Mouse (Mus musculus): Measurements from ENCODE around the gene Ctnnbl1. TPM values are rescaled to one million over a fixed set of nuclear protein-coding genes. Genes with fewer than 3 reads are reported as not detected.

Gene Ctnnbl1
- polyA plus RNA-seq, 1 experiment from 2014 or later: 50.1 TPM

DNA sequence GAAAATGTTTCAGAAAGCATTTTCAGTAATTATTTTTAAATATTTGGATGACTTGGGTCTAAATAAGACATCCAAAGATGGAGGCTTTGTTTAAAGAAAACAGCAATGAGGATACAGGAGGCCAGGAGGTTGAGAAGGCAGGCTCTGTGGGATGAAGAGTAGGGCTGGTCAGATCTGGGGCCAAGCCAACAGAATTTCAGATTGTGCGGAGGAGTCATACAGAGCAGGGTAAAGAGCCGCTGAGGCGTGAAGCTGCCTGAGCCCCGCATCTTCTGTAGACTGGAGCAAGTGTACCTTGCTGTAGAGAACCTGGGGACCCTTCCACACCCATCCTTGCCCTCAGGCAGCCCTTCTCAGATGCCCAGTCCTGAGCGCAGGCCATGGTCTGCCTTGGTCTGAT, 65.5 kb downstream of the Ctnnbl1 start:
- WGBS: 85% methylated on average over 4 of the region's 5 CpGs
- H3K9ac ChIP-seq (ENCODE audit: low read depth, low read length): no peak overlapping the region
- H3K4me3 ChIP-seq (ENCODE audit: low read depth, low read length): no peak overlapping the region
- H3K9me3 ChIP-seq (ENCODE audit: control insufficient read depth, low read length): no peaks in the 10 kb centered on the region
- H3K36me3 ChIP-seq (ENCODE audit: control insufficient read depth, insufficient read depth, low read length): no peaks in the 10 kb centered on the region
- no peak for ATAC-seq (ENCODE audit: low read depth)
- H3K27ac ChIP-seq (replicated peaks; ENCODE audit: low read depth, low read length): no peak overlapping the region
- no peaks in the 10 kb centered on the region for H3K27me3 ChIP-seq (replicated peaks; ENCODE audit: control insufficient read depth, insufficient read depth, low read length)
- H3K4me2 ChIP-seq (ENCODE audit: low read depth, low read length): no peak overlapping the region
- H3K4me1 ChIP-seq (ENCODE audit: control insufficient read depth, insufficient read depth, low read length): peaks cover 20% of the 10 kb centered on the region; the same call in 1 of the 2 replicates
- DNase-seq (ENCODE audit: low spot score): no peak

DNA sequence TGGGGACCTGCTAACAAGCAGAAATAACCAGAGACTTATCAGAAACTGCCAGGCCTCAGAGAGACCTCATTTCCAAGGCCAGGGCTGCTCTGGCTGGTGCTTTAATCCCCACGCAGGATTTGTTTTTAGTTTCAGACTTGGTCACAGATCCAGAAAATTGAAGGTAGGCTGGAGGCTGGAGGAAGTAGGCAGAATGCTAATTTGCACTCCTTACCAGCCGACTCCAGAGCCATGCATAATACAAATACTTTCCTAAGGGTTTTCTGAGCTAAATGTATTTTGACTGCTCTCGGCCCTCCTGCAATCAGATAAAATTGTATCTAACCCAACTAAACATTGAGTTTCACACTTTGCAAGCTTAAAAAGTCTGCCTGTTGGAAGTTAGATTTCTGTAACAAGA, 67.2 kb downstream of the Ctnnbl1 start:
- H3K4me3 ChIP-seq (ENCODE audit: low read depth, low read length): no peak overlapping the region
- no peak overlapping the region for H3K27ac ChIP-seq (replicated peaks; ENCODE audit: low read depth, low read length)
- no peaks in the 10 kb centered on the region for H3K36me3 ChIP-seq (ENCODE audit: control insufficient read depth, insufficient read depth, low read length)
- H3K4me1 ChIP-seq (ENCODE audit: control insufficient read depth, insufficient read depth, low read length): peaks cover 25% of the 10 kb centered on the region; the same call in 1 of the 2 replicates
- no peak overlapping the region for H3K4me2 ChIP-seq (ENCODE audit: low read depth, low read length)
- no peak overlapping the region for H3K9ac ChIP-seq (ENCODE audit: low read depth, low read length)
- no peaks in the 10 kb centered on the region for H3K27me3 ChIP-seq (replicated peaks; ENCODE audit: control insufficient read depth, insufficient read depth, low read length)
- H3K9me3 ChIP-seq (ENCODE audit: control insufficient read depth, low read length): no peaks in the 10 kb centered on the region
- 52% methylated on average over 3 of the region's 3 CpGs for WGBS
- DNase-seq (ENCODE audit: low spot score) (no peak), ATAC-seq (ENCODE audit: low read depth) (no peak)

DNA sequence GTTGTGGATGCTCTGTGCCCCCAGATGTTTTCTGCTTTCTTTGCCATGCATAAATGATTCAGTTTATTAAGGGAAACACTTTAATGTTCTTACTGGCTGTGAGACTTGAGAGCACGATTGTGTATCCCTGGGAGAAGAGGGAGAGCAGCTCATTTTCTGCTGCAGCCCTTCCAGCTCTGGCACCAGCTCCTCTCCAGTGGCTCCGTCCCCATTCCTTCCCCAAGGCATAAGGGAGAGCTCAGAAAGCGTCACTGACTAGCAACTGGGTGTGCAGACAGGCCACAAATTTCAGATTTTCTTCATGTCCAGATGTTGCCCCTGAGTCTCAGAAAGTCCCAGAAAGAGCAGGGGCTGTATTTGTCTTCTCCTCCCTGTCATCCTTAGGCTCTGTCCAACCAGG, 67.9 kb downstream of the Ctnnbl1 start:
- Histone ChIP-seq H3K4me1 (ENCODE audit: control insufficient read depth, insufficient read depth, low read length) (peaks cover 25% of the 10 kb centered on the region; the same call in 1 of the 2 replicates), H3K9ac (ENCODE audit: low read depth, low read length) (no peak overlapping the region), H3K27ac (replicated peaks; ENCODE audit: low read depth, low read length) (0 out of 2 replicates have a peak overlapping the region, but pooled peaks have one; percentile 2), H3K36me3 (ENCODE audit: control insufficient read depth, insufficient read depth, low read length) (no peaks in the 10 kb centered on the region), H3K9me3 (ENCODE audit: control insufficient read depth, low read length) (no peaks in the 10 kb centered on the region), H3K4me3 (ENCODE audit: low read depth, low read length) (no peak overlapping the region), H3K4me2 (ENCODE audit: low read depth, low read length) (no peak overlapping the region), H3K27me3 (replicated peaks; ENCODE audit: control insufficient read depth, insufficient read depth, low read length) (no peaks in the 10 kb centered on the region)
- WGBS: 63% methylated on average over 3 of the region's 3 CpGs
- no peak for ATAC-seq (ENCODE audit: low read depth)
- no peak for DNase-seq (ENCODE audit: low spot score)

DNA sequence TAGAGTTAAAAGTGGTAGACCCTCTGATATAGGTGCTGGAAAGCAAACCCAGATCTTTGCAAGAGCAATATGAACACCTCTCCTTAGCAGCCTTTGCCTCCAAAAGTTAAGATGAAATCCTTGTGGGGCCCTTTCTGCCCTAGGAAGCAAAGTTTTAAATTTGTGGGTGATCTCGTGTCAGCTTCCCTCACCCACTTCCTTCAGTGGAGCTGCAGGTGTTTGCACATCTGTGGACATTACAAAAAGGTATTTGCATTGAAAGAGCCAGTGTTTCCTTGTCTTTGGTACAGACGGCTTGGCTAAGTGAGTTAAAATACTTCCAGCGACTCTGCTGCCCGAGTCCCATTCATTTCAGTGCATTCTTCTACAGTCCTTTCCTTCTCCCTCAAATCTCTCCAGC, 69.9 kb downstream of the Ctnnbl1 start:
- Histone ChIP-seq H3K9me3 (ENCODE audit: control insufficient read depth, low read length) (no peaks in the 10 kb centered on the region), H3K36me3 (ENCODE audit: control insufficient read depth, insufficient read depth, low read length) (0 out of 2 replicates have a peak, but pooled peaks cover 3% of the 10 kb centered on the region), H3K4me2 (ENCODE audit: low read depth, low read length) (no peak overlapping the region), H3K4me3 (ENCODE audit: low read depth, low read length) (no peak overlapping the region), H3K27me3 (replicated peaks; ENCODE audit: control insufficient read depth, insufficient read depth, low read length) (no peaks in the 10 kb centered on the region), H3K27ac (replicated peaks; ENCODE audit: low read depth, low read length) (no peak overlapping the region), H3K4me1 (ENCODE audit: control insufficient read depth, insufficient read depth, low read length) (peaks cover 10% of the 10 kb centered on the region; the same call in 1 of the 2 replicates), H3K9ac (ENCODE audit: low read depth, low read length) (no peak overlapping the region)
- DNase-seq (ENCODE audit: low spot score): no peak
- no peak for ATAC-seq (ENCODE audit: low read depth)
- 66% methylated on average over 4 of the region's 4 CpGs for WGBS

DNA sequence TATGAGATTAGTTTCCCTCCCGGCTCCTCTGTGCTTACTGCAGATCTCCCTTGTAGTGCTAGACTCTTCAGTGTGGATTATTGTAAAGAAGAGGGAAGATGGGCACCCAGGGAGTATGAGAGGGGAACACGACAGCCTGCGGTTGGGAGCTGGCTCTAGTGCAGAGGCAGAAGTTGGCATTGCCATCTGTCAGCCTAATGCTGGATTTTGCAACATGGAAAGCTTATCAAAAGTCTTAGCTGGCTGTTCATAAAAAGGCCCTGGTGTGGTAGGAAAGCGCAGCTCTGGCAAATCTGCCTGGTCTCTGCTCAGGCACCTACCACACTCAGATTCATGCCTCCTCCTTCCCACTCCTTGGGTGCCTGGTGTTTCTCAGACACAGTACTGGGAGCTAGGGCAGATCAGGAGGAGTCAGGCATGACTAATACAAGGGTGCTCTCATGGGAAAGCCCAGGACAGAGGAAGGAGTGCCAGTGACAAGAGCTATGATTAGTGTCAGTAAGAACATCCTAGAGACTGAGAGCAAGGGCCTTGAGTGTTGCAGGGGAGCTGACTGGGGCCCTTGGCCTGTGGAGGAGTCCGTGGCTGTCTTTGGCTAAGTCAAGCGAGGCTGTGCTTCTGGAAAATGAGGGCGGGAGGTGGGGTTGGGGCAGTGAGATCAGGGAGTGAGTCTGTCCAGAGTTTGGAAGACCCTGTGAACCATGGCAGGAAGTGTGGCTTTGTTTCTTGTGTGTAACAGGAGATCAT, 70.6 kb downstream of the Ctnnbl1 start:
- peaks cover 10% of the 10 kb centered on the region; the same call in 1 of the 2 replicates for H3K4me1 ChIP-seq (ENCODE audit: control insufficient read depth, insufficient read depth, low read length)
- peaks cover 9% of the 10 kb centered on the region; the same call in 1 of the 2 replicates for H3K36me3 ChIP-seq (ENCODE audit: control insufficient read depth, insufficient read depth, low read length)
- ATAC-seq (ENCODE audit: low read depth) (no peak), DNase-seq (ENCODE audit: low spot score) (no peak)
- H3K27ac ChIP-seq (replicated peaks; ENCODE audit: low read depth, low read length): no peak overlapping the region; the same call in 1 of the 2 replicates
- 65% methylated on average over 7 of the region's 7 CpGs for WGBS
- no peak overlapping the region for H3K4me2 ChIP-seq (ENCODE audit: low read depth, low read length)
- H3K9me3 ChIP-seq (ENCODE audit: control insufficient read depth, low read length): no peaks in the 10 kb centered on the region
- H3K9ac ChIP-seq (ENCODE audit: low read depth, low read length): no peak overlapping the region
- H3K4me3 ChIP-seq (ENCODE audit: low read depth, low read length): no peak overlapping the region
- no peaks in the 10 kb centered on the region for H3K27me3 ChIP-seq (replicated peaks; ENCODE audit: control insufficient read depth, insufficient read depth, low read length)

DNA sequence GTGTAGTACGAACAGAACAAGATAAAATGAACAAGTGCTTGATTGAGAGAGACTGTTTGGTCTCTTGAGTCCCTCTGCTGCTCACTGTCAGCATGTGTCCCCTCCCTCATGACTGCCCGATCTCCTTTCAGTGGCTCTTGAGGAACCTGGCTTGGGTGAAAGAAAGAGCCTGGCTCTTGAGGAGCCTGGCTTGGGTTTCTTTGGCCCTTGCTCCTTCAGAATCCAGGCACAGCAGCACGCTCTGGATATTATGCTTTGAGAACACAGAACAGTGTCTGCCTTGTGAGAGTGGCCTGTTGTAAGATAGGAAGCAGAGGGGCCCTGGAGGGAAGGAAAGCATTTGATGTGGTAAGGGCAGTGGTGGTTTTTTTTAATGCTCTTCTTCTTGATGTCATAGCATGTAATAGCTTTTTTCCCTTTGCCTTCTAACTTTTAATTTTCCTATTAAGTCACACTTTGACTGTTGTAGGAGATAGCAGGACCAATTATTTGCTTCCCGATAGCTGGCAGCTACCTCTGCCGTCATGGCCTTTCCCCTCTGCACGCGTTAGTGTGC, 71.2 kb downstream of the Ctnnbl1 start:
- Histone ChIP-seq H3K9ac (ENCODE audit: low read depth, low read length) (no peak overlapping the region), H3K9me3 (ENCODE audit: control insufficient read depth, low read length) (no peaks in the 10 kb centered on the region), H3K27ac (replicated peaks; ENCODE audit: low read depth, low read length) (no peak overlapping the region; the same call in 1 of the 2 replicates), H3K4me1 (ENCODE audit: control insufficient read depth, insufficient read depth, low read length) (peaks cover 10% of the 10 kb centered on the region; the same call in 1 of the 2 replicates), H3K36me3 (ENCODE audit: control insufficient read depth, insufficient read depth, low read length) (peaks cover 14% of the 10 kb centered on the region; the same call in 1 of the 2 replicates), H3K27me3 (replicated peaks; ENCODE audit: control insufficient read depth, insufficient read depth, low read length) (no peaks in the 10 kb centered on the region), H3K4me3 (ENCODE audit: low read depth, low read length) (no peak overlapping the region), H3K4me2 (ENCODE audit: low read depth, low read length) (no peak overlapping the region)
- DNase-seq (ENCODE audit: low spot score) (no peak), ATAC-seq (ENCODE audit: low read depth) (no peak)
- 52% methylated on average over 7 of the region's 7 CpGs for WGBS

DNA sequence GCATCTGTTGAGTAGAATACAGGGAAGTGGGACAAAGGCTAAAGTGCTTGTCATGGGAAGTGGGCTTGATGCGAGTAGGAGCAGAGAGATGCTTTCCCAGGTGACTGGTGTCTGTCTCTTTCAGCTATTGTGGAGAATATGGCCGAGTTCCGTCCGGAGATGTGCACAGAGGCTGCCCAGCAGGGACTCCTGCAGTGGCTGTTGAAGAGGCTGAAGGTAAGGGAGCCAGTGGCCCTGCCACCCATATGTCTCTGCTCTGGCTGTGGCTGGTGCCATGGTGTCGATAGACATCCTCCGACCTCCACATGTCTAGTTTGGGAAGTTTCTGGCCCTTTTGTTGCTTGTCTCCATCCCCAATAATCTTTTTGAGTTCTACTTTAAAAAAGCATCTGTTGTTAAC, 72.1 kb downstream of the Ctnnbl1 start:
- H3K9me3 ChIP-seq (ENCODE audit: control insufficient read depth, low read length): no peaks in the 10 kb centered on the region
- H3K36me3 ChIP-seq (ENCODE audit: control insufficient read depth, insufficient read depth, low read length): peaks cover 14% of the 10 kb centered on the region; the same call in 1 of the 2 replicates
- no peak overlapping the region for H3K9ac ChIP-seq (ENCODE audit: low read depth, low read length)
- no peak for ATAC-seq (ENCODE audit: low read depth)
- no peak overlapping the region for H3K4me2 ChIP-seq (ENCODE audit: low read depth, low read length)
- no peak overlapping the region for H3K4me3 ChIP-seq (ENCODE audit: low read depth, low read length)
- no peaks in the 10 kb centered on the region for H3K27me3 ChIP-seq (replicated peaks; ENCODE audit: control insufficient read depth, insufficient read depth, low read length)
- DNase-seq (ENCODE audit: low spot score): no peak
- no peak overlapping the region for H3K27ac ChIP-seq (replicated peaks; ENCODE audit: low read depth, low read length)
- 82% methylated on average over 6 of the region's 6 CpGs for WGBS
- H3K4me1 ChIP-seq (ENCODE audit: control insufficient read depth, insufficient read depth, low read length): peaks cover 10% of the 10 kb centered on the region; the same call in 1 of the 2 replicates

DNA sequence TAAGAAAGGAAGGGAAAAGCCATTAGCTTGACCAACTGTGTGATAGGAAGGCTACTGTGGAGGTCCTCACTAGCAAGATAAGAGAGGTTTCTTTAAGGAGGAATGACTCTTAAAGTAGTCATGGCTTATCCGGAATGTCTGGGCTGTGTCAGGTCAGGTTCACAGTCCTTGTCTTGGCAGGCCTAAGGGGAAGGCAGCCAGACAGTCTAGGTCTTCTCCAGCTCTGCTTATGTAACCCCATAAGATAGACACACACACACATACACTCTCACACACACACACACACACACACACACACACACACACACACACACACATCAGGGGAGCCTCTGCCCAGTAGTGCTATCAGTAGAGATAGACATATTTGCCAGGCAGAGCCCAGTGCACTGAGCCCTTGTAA, 73.5 kb downstream of the Ctnnbl1 start:
- Histone ChIP-seq H3K9ac (ENCODE audit: low read depth, low read length) (no peak overlapping the region), H3K27me3 (replicated peaks; ENCODE audit: control insufficient read depth, insufficient read depth, low read length) (no peaks in the 10 kb centered on the region), H3K4me3 (ENCODE audit: low read depth, low read length) (no peak overlapping the region), H3K4me2 (ENCODE audit: low read depth, low read length) (no peak overlapping the region), H3K36me3 (ENCODE audit: control insufficient read depth, insufficient read depth, low read length) (peaks cover 14% of the 10 kb centered on the region; the same call in 1 of the 2 replicates), H3K4me1 (ENCODE audit: control insufficient read depth, insufficient read depth, low read length) (peaks cover 10% of the 10 kb centered on the region; the same call in 1 of the 2 replicates), H3K9me3 (ENCODE audit: control insufficient read depth, low read length) (no peaks in the 10 kb centered on the region), H3K27ac (replicated peaks; ENCODE audit: low read depth, low read length) (no peak overlapping the region)
- WGBS: 75% methylated on average over 1 of the region's 1 CpGs
- no peak for ATAC-seq (ENCODE audit: low read depth)
- DNase-seq (ENCODE audit: low spot score): no peak

Measured in embryonic facial prominence, embryonic 14.5 days (tissue).